Mouse (Mus musculus) gastrocnemius, postnatal 14 days (tissue): ENCODE data around the gene Dstn. TPM values are rescaled to one million over a fixed set of nuclear protein-coding genes. Genes with fewer than 3 reads are reported as not detected.

Source experiments
- DNase-seq: peaks from one replicate; pipeline ENCODE4 v3.0.0; 2021; ENCODE audit warnings: mixed read lengths
- intact Hi-C: fragments of 180-260 bp; cut with DNase I; formaldehyde crosslinking; loops from one replicate; pipeline ENCODE4 v1.15.1; 2025; ENCODE audit warnings: low total_unique reads
- total RNA-seq, 2 experiments: library from RNA; stranded (reverse); gene quantifications; 2 replicates each; pipeline ENCODE4 v1.2.3; 2021

The Dstn gene
- total RNA-seq, 2 experiments from 2014 or later, result 43.1 to 52.3 TPM

DNA sequence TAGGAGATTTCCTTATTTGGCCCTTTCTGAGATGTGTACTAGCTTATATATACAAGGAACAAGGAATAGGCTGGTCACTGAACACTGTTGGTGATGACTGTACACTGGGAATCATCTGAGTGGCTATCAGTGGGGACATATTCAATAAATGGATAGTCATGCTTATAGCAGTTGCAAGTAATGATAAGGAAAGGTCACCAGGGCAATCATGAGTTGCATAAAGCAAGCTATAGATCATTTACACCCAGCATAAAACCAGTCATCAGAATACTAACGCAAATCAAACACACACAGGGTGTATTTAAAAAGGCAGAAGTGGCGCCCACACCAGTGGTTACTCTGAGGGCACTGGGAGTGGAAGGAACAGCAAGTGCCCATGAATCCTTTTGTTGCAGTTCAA lies 2.9 kb upstream of the Dstn start:
- DNase-seq, result no peak
- intact Hi-C loops, result no loop called here

DNA sequence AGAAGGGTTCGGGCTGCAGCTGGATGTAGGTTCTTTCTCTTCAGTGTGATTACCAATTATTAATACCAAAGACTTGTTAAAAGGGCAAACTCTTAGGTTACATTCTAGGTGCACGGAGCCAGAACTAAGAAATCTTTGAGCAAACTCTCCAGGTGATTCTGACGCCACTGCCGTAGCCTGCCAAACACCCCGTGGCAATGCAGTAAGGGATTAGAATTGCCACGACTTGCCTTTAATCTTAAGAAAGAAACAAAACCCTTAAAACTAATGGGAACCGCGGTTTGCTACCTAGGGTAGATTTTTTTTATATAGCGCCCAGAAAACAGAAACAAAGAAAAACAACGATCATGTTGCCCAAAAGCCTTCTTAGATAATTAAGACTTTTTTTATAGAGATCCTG lies 899 bp upstream of the Dstn start:
- no peak for DNase-seq
- intact Hi-C loops, result no loop called here

DNA sequence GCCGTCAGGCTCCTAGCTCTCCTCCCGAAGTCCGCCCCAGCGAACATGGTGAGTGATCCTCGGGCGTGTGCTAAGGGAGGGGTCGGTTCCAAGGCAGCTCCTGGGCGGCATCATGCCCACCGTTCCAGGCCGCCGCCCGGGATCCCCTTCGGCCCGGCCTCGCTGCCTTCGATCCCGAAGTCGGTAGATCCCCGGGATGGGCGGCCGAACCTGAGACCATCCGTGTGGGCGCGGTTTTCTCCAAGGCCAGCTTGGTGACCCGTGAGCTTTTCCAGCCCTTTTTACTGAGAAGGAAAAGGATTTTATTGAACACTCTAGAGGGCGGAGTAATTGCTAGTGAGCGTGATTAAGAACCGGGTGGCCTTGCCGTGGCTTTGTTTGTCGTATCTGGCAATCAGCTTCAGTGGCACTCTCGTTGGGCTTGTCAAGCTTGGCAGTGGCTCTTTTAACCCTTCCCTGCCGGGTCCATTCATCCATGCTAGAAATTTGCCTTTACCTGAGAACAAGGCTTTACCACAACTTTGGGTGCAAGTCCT lies 548 bp downstream of the Dstn start:
- DNase-seq, result no peak
- intact Hi-C loops, result no loop called here

DNA sequence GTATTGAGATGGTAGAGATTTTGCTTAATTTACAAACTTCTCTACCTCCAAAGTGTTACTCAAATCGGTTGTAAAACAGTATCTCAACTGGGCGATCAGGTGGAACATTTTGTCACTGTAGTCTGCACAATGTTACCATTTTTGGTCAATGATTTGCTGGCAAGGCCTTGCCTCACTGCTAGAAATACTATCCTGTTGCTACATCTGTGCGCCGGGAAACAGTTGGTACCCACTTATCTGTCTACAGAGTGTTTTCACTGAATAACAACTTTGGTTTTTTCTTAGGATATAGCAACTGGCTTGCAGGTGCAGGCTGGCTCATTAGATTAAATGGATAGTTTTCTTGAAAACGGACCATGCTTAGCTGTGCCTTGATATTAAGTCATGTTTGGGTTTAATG lies 1.1 kb downstream of the Dstn start:
- intact Hi-C loops, result no loop called here
- no peak for DNase-seq

DNA sequence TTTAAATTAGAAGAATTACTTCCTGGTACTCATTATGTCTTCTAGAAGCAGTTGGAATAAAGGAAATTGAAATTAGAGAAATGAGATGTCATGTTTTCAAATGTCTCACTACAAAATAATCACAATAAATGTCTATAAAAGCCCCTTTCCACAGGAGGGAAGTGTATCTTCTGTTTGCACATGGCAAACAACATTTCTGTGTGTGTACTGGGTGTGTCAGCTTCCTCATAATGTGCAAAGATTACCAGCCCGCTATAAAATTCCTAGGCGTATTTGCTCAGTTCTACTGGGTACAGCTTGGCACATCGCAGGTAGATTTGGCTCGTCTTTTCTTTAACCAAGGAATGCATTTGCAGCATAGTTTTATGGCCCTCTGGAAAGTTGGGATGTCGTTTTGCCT lies 2.5 kb downstream of the Dstn start:
- intact Hi-C loops, result no loop called here
- DNase-seq, result no peak

DNA sequence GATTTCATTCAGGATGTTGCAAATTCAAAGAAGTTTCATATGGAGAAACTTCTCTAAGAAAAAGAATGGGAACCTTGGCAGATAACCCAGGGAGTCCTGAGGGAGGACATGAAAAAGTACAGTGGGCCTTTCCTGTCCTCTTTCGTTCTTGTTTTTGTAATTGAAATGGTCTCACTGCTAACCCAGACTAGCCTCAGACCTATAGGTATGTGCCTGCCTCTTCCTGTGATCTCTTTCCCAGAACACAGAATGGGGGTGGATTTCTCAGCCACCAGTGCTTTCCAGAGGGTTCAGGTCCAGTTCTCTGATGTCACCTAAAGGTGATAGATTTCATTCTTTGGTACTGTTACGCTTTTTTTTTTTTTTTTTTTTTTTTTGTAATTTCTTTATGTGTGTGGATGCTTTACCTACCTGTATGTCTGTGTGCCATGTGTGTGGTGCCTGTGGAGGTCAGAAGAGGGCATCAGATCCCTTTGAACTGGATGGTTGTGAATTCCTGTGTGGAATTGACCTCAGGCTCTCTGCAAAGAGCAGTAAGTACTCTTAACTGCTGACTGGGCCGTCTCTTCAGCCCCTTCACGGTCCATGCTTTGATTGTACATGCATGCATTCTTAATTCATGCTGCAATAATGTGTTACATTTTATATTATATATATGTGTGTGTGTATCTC lies 3.8 kb downstream of the Dstn start:
- intact Hi-C loops, result no loop called here
- no peak for DNase-seq

DNA sequence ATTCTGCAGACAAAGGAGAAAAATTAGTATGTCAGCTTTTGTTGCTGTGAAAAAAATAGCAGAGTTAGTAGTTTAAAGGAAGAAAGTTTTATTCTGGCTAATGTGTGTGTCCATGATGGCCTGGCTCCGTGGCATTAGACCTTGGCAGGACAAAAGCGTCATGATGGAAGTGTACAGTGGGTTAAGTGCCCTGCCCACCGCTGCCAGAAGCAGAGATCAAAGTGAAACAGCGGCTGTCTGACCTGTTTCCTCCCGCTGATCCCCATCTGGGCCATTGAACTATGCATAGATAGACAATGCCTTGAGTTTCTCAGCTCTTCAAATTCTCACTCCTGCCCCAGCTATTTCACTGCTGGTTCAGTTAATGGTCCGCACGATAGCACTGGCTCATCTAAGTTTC lies 9.0 kb downstream of the Dstn start:
- no peak for DNase-seq
- intact Hi-C loops, result no loop called here

DNA sequence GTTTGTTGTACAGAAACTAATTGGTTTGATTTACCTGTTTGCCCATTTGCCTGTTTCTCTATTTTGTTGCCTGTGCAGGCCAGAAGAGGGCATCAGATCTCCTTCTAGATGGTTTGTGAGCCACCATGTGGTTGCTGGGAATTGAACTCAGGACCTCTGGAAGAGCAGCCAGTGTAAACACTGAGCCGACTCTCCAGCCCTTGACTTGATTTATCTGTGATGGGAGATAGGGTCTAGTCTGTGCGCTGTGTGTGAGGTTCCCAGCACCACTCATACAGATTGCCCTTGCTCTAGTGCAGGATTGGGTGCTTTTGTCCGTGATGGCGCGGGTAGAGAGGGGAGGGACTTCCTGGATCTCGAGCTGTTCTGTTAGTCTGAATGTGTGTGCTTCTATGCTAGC lies 10.7 kb downstream of the Dstn start:
- intact Hi-C loops, result no loop called here
- no peak for DNase-seq

DNA sequence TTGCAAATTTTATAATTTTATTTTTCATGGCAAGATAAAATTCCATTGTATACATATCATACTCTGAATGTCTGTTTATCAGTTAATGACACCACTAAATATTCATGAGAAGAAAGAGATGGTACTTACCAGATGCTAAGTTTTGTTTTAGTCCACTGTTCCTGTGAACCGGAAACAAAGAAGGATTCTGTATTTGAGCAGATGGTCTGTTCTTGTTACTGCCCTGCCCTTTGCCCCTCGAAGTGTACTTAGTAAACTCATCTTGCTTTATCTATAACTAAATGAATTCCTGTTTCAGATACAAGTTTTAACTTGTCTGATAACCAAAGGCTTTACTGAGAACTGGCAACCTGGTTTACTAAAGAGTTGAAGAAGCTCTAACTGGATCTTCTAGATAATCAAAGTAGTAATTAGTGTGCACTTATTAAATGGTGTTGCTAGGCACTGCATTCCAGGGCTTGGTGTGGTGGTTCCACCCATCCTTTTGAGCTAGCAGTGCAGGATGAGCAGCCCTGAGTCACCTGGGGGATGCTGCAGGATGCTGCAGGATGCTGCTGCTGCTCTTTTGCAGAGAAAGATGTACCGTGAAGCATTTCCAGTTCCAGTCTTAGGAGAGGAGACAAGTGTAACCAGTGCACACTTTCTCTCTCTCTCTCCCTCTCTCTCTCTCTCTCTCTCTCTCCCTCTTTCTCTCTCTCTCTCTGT lies 14.6 kb downstream of the Dstn start:
- intact Hi-C loops, result loop anchor here (2.0 kb wide), 1 partner anchor 29 kb away; no protein-coding TSS in a partner anchor

DNA sequence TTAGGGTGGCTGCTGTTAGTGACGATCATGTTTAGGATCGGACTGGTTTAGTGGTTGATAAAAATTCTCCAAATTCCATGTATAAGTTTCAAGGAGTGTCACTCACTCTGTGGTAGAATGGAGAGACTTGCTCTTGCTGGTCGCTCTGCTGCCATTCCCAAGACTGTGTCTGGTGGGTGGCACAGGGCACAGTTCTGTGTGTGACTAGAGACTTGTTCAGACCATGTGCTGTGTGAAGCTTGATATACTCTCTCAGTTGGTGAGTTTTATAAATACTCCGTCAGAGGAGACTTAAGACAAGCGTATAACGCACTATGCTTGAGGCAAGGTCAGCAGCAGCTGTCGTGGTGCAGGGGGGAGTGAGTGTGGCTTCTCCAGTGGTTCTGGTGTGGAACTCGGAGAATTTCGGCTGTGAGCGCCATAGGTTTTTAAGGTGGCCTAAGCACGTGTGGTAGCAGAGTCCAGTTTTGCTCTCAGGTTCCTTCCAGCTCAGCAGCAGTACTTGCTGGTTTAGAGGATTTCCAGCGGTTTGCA lies 17.3 kb downstream of the Dstn start:
- intact Hi-C loops, result no loop called here
- DNase-seq, result no peak

More for the DNA sequence above, 14.6 kb downstream of the Dstn start:
- no peak for DNase-seq

DNA sequence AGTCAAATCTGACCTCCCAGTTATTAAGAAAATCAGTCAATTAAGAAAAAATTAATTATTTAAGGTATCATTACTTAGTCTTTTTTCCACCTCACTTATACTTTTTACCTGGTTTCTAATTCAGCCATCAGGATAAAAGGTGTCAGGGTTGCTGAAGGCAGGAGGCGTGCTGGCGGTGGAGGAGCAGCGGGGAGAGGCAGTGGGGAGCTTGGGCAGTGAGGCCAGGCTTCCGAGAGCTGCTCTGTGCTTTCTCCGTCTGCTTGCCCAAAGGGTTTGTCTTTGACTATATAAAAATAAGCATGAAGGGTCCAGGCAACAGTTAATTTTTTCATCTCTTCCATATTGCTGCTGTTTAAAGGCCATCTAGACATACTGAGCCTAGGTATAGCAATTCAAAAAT lies 18.4 kb downstream of the Dstn start:
- intact Hi-C loops, result no loop called here
- no peak for DNase-seq

DNA sequence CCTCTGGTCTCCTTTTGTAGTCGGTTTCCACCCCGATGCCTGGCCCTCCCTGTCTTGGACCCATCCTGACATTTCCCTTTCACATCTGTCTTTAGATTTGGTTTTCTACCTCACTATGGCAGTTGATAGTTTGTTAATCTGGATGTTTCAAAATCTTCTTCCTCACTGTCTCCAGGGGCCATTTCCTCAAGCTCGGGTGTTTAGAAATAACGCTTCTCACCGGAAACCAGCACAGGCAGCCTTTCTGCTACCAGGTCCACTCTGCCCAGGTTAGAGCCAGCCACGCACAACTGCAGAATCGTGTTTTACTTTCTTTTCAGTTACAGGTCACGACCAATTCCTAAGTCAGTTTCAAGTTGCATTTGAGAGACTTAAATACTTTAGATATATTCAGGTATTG lies 19.3 kb downstream of the Dstn start:
- intact Hi-C loops, result no loop called here
- DNase-seq, result no peak

DNA sequence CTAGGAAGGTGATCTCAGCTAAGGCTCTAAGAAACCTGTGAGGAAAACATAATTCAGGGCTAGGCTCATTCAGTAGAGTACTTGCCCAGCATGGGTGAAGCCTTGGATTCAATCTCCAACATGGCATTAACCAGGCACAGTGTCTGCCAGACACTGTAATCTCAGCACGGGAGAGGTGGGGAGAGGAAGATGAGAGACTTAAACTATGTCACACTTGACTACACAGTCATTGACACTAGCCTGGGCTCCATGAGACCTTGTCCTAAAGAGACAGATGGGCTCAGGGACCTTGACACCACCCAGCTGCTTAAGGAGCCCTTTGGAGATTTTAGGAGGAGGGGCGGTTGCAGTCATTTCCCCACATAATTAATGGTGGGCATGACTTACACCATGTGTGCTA lies 22.7 kb downstream of the Dstn start:
- intact Hi-C loops, result no loop called here
- no peak for DNase-seq

DNA sequence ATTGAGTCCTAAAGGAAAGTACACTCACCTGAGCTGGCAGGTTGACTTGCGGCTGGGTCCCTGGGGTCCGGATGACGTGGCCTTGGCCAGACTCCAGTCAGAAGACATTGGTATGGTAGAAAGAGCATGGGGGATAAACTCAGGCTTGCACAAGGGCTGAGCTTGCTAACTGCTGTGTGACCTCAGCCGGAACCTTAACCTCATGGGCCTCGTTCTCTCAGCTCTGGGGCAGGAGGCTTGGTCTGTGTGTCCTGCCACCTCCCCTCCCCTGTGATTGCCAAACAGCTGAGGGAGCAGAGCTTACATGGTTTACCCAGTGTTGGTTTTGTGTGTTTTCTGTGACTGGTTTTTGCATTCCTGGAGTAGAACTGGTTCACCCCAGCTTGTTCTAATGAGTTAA lies 25.3 kb downstream of the Dstn start:
- intact Hi-C loops, result no loop called here
- DNase-seq, result no peak

DNA sequence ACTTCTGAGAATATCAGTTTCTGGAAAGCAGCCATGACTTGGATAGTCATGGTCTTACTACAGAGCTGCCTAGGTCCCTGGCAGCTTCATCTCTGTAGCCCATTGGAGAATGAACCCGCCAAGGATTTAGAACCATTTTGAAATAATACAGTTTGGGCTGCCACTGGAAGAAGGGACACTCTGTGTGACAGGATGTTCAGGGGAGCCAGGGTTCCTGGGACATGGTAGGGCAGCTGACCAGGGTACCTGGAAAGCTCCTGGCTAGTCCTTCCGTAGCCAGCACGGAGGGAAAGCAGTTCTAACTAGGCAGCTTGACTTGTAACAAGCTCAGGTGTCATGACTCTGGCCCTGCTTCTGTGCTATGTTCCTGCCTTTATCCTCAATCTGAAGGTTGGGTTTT lies 29.7 kb downstream of the Dstn start:
- intact Hi-C loops, result no loop called here
- DNase-seq, result no peak

DNA sequence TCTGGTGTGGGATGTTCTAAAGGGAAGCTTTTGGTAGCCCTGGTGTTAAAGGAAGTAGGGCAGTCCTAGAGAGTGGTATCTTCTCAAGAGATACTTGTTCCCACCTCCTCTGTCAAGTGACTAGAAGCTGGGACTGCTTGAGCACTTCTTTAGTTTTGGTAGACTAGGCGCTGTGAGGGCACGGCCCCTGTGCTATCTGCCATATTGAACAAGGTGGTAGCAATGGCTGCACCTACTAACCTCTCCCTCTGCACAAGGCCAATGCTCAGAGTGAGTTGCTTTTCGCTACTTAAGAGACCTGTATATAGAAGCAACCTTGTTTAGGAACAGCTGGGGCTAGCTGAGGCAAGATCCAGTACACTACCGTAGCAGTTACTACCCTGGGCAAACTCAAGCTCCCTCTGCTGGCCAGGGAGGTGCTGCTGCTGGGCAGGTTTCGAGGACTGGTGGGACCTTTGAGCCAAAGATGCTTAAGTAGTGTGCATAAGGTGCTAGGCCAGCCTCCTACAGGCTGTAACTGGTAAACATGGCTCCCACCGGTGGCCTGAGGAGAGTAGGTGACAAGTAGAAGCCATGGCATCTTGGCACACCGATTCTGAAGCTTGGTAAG lies 30.5 kb downstream of the Dstn start:
- intact Hi-C loops, result no loop called here
- DNase-seq, result no peak

DNA sequence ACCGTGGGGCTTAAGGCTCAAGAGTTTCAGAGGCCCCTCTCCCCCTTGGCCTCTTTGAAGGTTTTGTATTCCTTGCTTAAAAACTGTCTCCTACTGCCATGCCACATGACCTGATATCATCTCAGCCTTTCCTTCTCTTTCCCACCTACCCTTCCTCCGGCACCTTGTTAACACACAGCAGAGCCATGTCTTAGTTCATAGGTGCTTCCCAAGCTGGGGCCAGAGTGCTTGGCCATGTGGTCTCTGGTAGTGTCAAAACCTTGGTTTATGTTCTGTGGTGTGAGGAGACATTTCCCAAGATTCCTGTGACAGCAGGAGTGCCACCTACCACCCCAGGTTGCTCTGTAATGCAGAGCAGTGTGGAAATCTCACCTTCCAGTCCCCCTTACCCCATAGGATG lies 31.3 kb downstream of the Dstn start:
- DNase-seq, result no peak
- intact Hi-C loops, result no loop called here

DNA sequence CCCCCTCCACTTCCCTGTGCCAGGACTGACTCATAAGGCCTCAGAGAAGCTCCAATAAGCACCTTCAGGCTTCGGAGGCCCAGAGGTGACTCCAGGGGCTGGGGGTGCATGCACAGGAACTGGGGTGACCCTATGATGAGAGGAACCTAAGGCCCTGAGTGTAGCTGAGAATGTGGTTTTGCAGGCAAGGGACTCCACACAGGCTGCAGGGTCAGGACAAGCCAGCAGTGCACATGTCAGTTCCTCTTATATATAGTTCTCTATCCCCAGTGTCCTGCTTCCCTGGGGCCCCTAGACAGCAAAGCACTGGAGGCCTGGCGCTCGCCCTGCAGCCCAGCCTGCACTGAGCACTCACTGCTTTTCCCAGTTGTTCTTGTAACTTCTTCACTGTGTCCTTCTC lies 32.9 kb downstream of the Dstn start:
- intact Hi-C loops, result no loop called here
- DNase-seq, result no peak

DNA sequence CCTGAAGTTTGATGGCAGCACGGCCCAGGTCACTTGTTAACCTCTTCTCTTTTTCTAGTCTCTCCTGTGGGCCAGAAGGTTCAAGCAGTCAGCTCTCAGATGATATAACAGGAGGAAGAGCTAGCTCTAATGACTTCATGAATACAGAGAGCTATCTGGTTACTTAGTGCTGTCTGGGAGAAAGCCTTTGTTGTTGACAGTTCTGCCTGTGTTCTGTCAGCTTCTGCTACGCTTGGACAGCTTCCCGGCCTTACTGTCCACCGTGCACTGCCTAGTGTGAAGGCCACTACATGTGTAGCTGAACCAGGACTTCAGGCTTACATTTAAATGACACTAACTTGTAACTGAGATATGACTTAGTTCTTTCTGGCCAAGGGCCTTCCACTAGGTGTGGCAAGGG lies 33.3 kb downstream of the Dstn start:
- no peak for DNase-seq
- intact Hi-C loops, result no loop called here

DNA sequence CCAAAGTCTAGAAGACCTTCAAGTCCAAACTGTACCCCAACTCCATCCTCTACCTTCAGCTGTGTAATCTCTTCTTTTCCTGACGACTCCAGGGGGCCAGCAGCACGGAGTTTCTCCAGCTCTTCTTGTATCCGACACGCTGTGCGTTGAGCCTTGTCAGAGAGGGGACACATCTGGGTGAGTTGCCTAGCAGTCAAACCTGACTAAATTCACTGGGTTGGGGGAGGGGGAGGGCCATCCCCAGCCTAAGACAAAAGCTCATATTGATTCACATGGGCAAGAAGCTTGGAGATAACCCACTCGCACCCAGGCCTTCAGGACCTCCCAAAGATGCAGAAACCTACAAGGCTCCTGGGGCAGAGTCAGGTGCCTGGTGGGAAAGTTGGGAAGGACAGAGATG lies 34.1 kb downstream of the Dstn start:
- intact Hi-C loops, result no loop called here
- DNase-seq, result no peak
